Mouse (Mus musculus): ENCODE results near the gene Cks1b. TPM values are rescaled to one million over a fixed set of nuclear protein-coding genes. Genes with fewer than 3 reads are reported as not detected.

Cks1b gene
- total RNA-seq, 2 experiments from 2014 or later, result 7.9 to 14.4 TPM

Other genes with a start within 250 kb of the Cks1b start
- gene Scamp3, start 240.9 kb downstream of the Cks1b start, total RNA-seq (2021), result 10 to 100 TPM; 47.2 to 48.7 TPM
- 1 to 10 TPM; 7.1 to 7.6 TPM for gene Fam189b, start 235.2 kb downstream of the Cks1b start, total RNA-seq (2021)
- gene Gba, start 215.5 kb downstream of the Cks1b start, total RNA-seq (2021), result 10 to 100 TPM; 22.1 to 23.9 TPM
- gene Thbs3, start 203.2 kb downstream of the Cks1b start, total RNA-seq (2021), result 10 to 100 TPM; 12.7 to 17.1 TPM
- 10 to 100 TPM; 64.8 to 69.8 TPM for gene Mtx1, start 191.3 kb downstream of the Cks1b start, total RNA-seq (2021)
- gene Muc1, start 189.3 kb downstream of the Cks1b start, total RNA-seq (2021), result under 1 TPM; 0.22 to 0.98 TPM
- gene Krtcap2, start 172.4 kb downstream of the Cks1b start, total RNA-seq (2021), result 10 to 100 TPM; 71.9 to 72.8 TPM
- under 1 TPM; 0.68 to 0.76 TPM for gene Trim46, start 172.1 kb downstream of the Cks1b start, total RNA-seq (2021)
- 10 to 100 TPM; 47.6 to 58.7 TPM for gene Dpm3, start 159.0 kb downstream of the Cks1b start, total RNA-seq (2021)
- 10 to 100 TPM; 20.6 to 22.7 TPM for gene Slc50a1, start 147.8 kb downstream of the Cks1b start, total RNA-seq (2021)
- 10 to 100 TPM; 32.4 to 34.0 TPM for gene Efna1, start 137.2 kb downstream of the Cks1b start, total RNA-seq (2021)
- gene Efna3, start 95.4 kb downstream of the Cks1b start, total RNA-seq (2021), result not detected
- gene Efna4, start 80.4 kb downstream of the Cks1b start, total RNA-seq (2021), result under 1 TPM; 0.49 to 0.74 TPM
- gene Adam15, start 68.4 kb downstream of the Cks1b start, total RNA-seq (2021), result 10 to 100 TPM; 80.4 to 100.0 TPM
- gene Dcst2, start 56.4 kb downstream of the Cks1b start, total RNA-seq (2021), result not detected
- gene Dcst1, start 53.1 kb downstream of the Cks1b start, total RNA-seq (2021), result under 1 TPM; 0.22 to 0.48 TPM
- 10 to 100 TPM; 18.4 to 27.3 TPM for gene Zbtb7b, start 23.6 kb downstream of the Cks1b start, total RNA-seq (2021)
- gene Lenep, start 15.6 kb downstream of the Cks1b start, total RNA-seq (2021), result under 1 TPM in 1 of 2 experiments, not detected in 1; 0.98 TPM
- gene Flad1, start 6.5 kb downstream of the Cks1b start, total RNA-seq (2021), result 10 to 100 TPM; 44.7 to 46.1 TPM
- gene Shc1, start 60 bp upstream of the Cks1b start, total RNA-seq (2021), result 10 to 100 TPM; 45.0 to 47.5 TPM
- gene Pygo2, start 11.8 kb upstream of the Cks1b start, total RNA-seq (2021), result 10 to 100 TPM; 16.5 to 19.9 TPM
- gene Pbxip1, start 18.3 kb upstream of the Cks1b start, total RNA-seq (2021), result 10 to 100 TPM; 51.9 to 53.1 TPM
- 1 to 10 TPM; 8.8 to 9.2 TPM for gene Pmvk, start 36.2 kb upstream of the Cks1b start, total RNA-seq (2021)
- gene Kcnn3, start 101.8 kb upstream of the Cks1b start, total RNA-seq (2021), result 1 to 10 TPM; 4.0 to 6.5 TPM